Mouse (Mus musculus): ENCODE results near the gene Stx1a. TPM values are rescaled to one million over a fixed set of nuclear protein-coding genes. Genes with fewer than 3 reads are reported as not detected.
A peak's percentile ranks its signal among the peaks of the same experiment; 100 is the strongest.

Stx1a gene
- polyA plus RNA-seq, 1 experiment from 2014 or later: 6.6 TPM

DNA sequence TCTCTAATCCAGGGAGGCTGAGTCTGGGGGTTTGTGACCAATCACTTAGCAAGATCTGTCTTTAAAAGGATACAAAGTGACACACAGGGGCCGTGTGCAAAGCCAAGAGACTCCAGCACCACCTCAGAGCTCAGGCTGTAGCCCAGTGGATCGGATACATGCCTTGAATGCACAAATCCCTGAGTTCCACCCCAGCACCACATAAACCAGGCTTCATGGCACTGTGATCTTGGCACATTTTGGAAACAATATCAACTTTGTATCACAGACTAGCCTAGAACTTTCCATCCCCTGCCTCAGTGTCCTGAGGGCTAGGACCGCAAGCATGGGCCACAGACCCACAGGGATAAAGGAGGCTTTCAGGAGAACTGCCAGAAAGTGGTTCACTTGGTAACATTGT is 42.7 kb downstream of the Stx1a start:
- 0 out of 2 replicates have a peak, but pooled peaks cover under 1% of the 10 kb centered on the region for H3K36me3 ChIP-seq (ENCODE audit: insufficient read depth, low read length)
- TF ChIP-seq CTCF (IDR thresholded peaks at IDR 0.05; ENCODE audit: low read depth): no peak
- H3K27me3 ChIP-seq (ENCODE audit: insufficient read depth, low read length): no peaks in the 10 kb centered on the region
- H3K4me3 ChIP-seq (replicated peaks; ENCODE audit: low read depth, low read length): no peak overlapping the region
- WGBS: 88% methylated on average over 3 of the region's 3 CpGs
- H3K4me1 ChIP-seq (replicated peaks; ENCODE audit: insufficient read depth, low read length): peaks cover 13% of the 10 kb centered on the region; the same call in 1 of the 2 replicates
- DNase-seq (ENCODE audit: low spot score): no peak
- no peaks in the 10 kb centered on the region for H3K9me3 ChIP-seq (replicated peaks; ENCODE audit: low read length)
- H3K9ac ChIP-seq (ENCODE audit: low read depth, low read length): no peak overlapping the region
- no peak overlapping the region for H3K4me2 ChIP-seq (ENCODE audit: low read length)
- ATAC-seq (replicated peaks; ENCODE audit: low FRiP score, low read depth): no peak
- H3K27ac ChIP-seq: no peak overlapping the region

DNA sequence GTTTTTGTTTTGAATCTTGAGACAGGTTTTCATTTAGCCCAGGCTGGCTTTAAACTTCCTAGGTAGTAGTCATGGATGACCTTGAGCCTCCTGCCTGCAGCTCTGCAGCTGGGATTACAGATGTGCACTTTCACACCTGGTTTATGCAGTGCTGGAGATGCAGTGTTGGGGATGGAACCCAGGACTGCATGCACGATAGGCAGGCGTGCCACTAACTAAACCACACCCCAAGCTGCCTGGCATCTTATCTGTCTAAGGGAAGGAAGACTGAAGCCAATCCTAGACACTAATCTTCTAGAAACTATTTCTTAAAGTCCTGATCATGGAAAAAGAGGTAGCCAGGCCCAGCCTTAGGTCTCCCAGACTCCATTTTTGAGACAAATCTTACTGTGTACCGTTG is 47.2 kb downstream of the Stx1a start:
- Histone ChIP-seq H3K9me3 (replicated peaks; ENCODE audit: low read length) (no peaks in the 10 kb centered on the region), H3K4me2 (ENCODE audit: low read length) (no peak overlapping the region), H3K27me3 (ENCODE audit: insufficient read depth, low read length) (no peaks in the 10 kb centered on the region), H3K4me3 (replicated peaks; ENCODE audit: low read depth, low read length) (no peak overlapping the region), H3K4me1 (replicated peaks; ENCODE audit: insufficient read depth, low read length) (peaks cover 5% of the 10 kb centered on the region; the same call in 1 of the 2 replicates), H3K27ac (no peak overlapping the region), H3K9ac (ENCODE audit: low read depth, low read length) (no peak overlapping the region), H3K36me3 (ENCODE audit: insufficient read depth, low read length) (peaks cover 10% of the 10 kb centered on the region; the same call in 1 of the 2 replicates)
- ATAC-seq (replicated peaks; ENCODE audit: low FRiP score, low read depth): no peak
- no peak for DNase-seq (ENCODE audit: low spot score)
- TF ChIP-seq CTCF (IDR thresholded peaks at IDR 0.05; ENCODE audit: low read depth): no peak
- WGBS: 93% methylated on average over 3 of the region's 3 CpGs

DNA sequence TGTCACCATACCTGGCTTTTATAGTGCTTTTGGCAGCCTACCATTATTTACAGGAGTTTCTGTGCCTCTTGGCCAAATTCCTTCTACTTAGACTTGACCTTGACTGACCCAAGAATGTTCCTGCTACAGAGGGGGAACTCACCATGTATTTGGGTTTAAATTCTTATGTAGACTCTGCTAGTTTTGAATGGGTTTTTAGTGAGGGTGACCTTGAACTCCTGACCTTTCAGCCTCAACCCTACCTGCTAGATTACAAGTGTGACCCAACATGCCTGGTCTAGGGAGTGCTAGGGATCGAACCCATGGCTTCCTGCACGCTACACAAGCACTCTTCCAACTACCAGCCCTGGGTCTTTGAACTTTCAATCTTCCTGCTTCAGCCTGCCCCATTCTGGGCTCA is 48.8 kb downstream of the Stx1a start:
- no peaks in the 10 kb centered on the region for H3K9me3 ChIP-seq (replicated peaks; ENCODE audit: low read length)
- no peaks in the 10 kb centered on the region; the same call in 1 of the 2 replicates for H3K4me1 ChIP-seq (replicated peaks; ENCODE audit: insufficient read depth, low read length)
- no peaks in the 10 kb centered on the region for H3K27me3 ChIP-seq (ENCODE audit: insufficient read depth, low read length)
- H3K4me3 ChIP-seq (replicated peaks; ENCODE audit: low read depth, low read length): no peak overlapping the region
- no peak for TF ChIP-seq CTCF (IDR thresholded peaks at IDR 0.05; ENCODE audit: low read depth)
- no peak overlapping the region for H3K27ac ChIP-seq
- no peak overlapping the region for H3K9ac ChIP-seq (ENCODE audit: low read depth, low read length)
- DNase-seq (ENCODE audit: low spot score) (no peak), ATAC-seq (replicated peaks; ENCODE audit: low FRiP score, low read depth) (no peak)
- H3K36me3 ChIP-seq (ENCODE audit: insufficient read depth, low read length): peaks cover 10% of the 10 kb centered on the region; the same call in 1 of the 2 replicates
- WGBS: 88% methylated on average over 2 of the region's 2 CpGs
- H3K4me2 ChIP-seq (ENCODE audit: low read length): no peak overlapping the region

DNA sequence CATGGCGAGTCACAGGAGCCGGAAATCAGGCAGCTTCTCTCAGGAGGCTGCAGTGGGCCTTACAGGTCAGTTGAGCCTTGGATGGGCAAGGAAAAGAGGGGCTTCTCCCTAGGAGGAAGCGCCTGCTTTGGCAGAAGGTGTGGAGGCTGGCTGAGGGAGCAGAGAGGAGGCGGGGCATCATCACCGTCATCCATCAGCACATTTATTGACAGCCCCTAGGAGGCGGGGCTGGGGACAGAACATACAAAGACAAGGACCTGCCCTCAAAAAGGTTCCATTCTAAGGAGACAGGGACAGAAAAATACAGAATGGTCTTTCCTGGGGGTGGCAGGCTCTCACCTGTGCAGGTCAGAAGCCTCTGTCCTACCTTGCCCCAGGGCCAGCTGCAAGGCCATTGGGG is 49.4 kb downstream of the Stx1a start:
- Histone ChIP-seq H3K9ac (ENCODE audit: low read depth, low read length) (no peak overlapping the region), H3K4me3 (replicated peaks; ENCODE audit: low read depth, low read length) (no peak overlapping the region), H3K9me3 (replicated peaks; ENCODE audit: low read length) (no peaks in the 10 kb centered on the region), H3K4me2 (ENCODE audit: low read length) (no peak overlapping the region), H3K27ac (no peak overlapping the region), H3K4me1 (replicated peaks; ENCODE audit: insufficient read depth, low read length) (no peaks in the 10 kb centered on the region; the same call in 1 of the 2 replicates), H3K27me3 (ENCODE audit: insufficient read depth, low read length) (no peaks in the 10 kb centered on the region), H3K36me3 (ENCODE audit: insufficient read depth, low read length) (peaks cover 10% of the 10 kb centered on the region; the same call in 1 of the 2 replicates)
- DNase-seq (ENCODE audit: low spot score) (no peak), ATAC-seq (replicated peaks; ENCODE audit: low FRiP score, low read depth) (no peak)
- WGBS: 77% methylated on average over 6 of the region's 6 CpGs
- no peak for TF ChIP-seq CTCF (IDR thresholded peaks at IDR 0.05; ENCODE audit: low read depth)

DNA sequence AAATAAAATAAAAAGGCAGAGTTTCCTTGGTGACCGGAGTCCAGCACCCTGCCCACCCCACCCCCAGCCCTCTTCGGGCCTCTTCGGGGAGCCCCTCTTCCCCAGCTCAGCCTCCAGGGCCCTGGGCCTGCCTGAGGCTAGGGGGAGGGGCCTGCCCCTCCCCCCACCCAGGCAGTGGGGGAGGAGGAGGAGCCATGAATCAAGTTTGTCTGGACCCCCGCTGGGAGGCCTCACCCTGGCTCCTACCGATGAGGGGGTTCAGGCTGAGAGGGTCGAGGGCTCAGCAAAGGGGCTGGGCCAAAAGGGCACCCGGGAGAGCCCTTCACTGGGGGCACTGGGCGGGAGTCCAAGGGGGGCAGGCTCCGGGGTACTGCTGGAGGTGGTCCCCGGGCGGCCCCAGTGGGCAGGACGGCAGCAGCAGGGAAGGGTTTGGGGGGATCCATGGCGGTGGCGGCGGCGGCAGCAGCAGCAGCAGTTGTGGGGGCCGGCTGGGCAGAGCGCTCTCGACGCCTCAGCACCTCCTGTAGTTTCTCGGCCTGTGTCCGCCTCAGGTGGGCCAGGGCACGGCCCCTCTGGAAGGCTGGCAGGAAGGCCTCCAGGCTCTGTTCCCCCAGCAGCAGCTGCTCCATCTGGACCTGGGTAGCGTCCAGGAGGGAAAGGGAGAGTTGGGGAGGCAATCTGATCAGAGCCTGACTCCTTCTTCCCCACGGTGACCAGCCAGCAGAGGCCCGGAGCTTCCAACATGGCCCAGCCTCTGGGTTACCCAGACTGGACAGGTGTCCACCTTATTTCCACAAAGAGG is 50.3 kb downstream of the Stx1a start:
- Histone ChIP-seq H3K27me3 (ENCODE audit: insufficient read depth, low read length) (no peaks in the 10 kb centered on the region), H3K9me3 (replicated peaks; ENCODE audit: low read length) (no peaks in the 10 kb centered on the region), H3K27ac (no peak overlapping the region), H3K36me3 (ENCODE audit: insufficient read depth, low read length) (peaks cover 10% of the 10 kb centered on the region; the same call in 1 of the 2 replicates), H3K4me1 (replicated peaks; ENCODE audit: insufficient read depth, low read length) (no peaks in the 10 kb centered on the region; the same call in 1 of the 2 replicates), H3K4me3 (replicated peaks; ENCODE audit: low read depth, low read length) (no peak overlapping the region), H3K4me2 (ENCODE audit: low read length) (no peak overlapping the region), H3K9ac (ENCODE audit: low read depth, low read length) (peak overlapping the region; percentile 35; the same call in 1 of the 2 replicates)
- 28% methylated on average over 26 of the region's 26 CpGs for WGBS
- no peak for DNase-seq (ENCODE audit: low spot score)
- no peak for TF ChIP-seq CTCF (IDR thresholded peaks at IDR 0.05; ENCODE audit: low read depth)
- no peak for ATAC-seq (replicated peaks; ENCODE audit: low FRiP score, low read depth)

DNA sequence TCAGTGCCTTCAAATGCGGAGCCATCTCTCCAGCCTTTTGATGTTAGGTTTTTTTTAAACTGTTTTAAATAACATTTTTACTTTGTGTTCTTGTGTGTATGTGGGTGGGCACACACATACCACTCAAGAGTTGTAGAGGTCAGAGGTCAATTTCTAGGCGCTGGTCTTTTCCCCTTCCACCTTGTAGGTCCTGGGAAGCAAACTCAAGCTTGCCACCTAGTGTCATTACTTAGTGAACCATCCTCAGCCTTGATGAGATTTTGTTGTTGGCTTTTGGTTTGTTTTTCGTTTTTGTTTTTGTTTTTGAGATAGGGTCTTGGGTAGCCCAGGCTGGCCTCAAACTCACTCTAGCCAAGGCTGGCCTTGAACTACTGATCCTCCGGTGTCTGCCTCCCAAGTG is 52.4 kb downstream of the Stx1a start:
- WGBS: 69% methylated on average over 4 of the region's 4 CpGs
- Histone ChIP-seq H3K36me3 (ENCODE audit: insufficient read depth, low read length) (peaks cover 10% of the 10 kb centered on the region; the same call in 1 of the 2 replicates), H3K4me2 (ENCODE audit: low read length) (no peak overlapping the region), H3K9ac (ENCODE audit: low read depth, low read length) (no peak overlapping the region), H3K27me3 (ENCODE audit: insufficient read depth, low read length) (no peaks in the 10 kb centered on the region), H3K4me3 (replicated peaks; ENCODE audit: low read depth, low read length) (no peak overlapping the region), H3K4me1 (replicated peaks; ENCODE audit: insufficient read depth, low read length) (no peaks in the 10 kb centered on the region; the same call in 1 of the 2 replicates), H3K9me3 (replicated peaks; ENCODE audit: low read length) (no peaks in the 10 kb centered on the region), H3K27ac (no peak overlapping the region)
- ATAC-seq (replicated peaks; ENCODE audit: low FRiP score, low read depth) (no peak), DNase-seq (ENCODE audit: low spot score) (no peak)
- TF ChIP-seq CTCF (IDR thresholded peaks at IDR 0.05; ENCODE audit: low read depth): peak; percentile 39; the same call in 1 of the 2 replicates
